Mouse (Mus musculus) lung, postnatal 0 days (tissue): ENCODE results near the gene Aktip. TPM values are rescaled to one million over a fixed set of nuclear protein-coding genes. Genes with fewer than 3 reads are reported as not detected.

ENCODE experiments used
- ATAC-seq: fragments of 200-750 bp; cut with Nextera tagmentation; 2 replicates; pipeline ENCODE4 v1.8.0; 2017; ENCODE audit warnings: moderate library complexity
- DNase-seq: peaks from one replicate; pipeline ENCODE4 v3.0.0-alpha.2; 2016; ENCODE audit warnings: low spot score
- H3K27ac ChIP-seq: fragments of 300-500 bp; sonication (generic); 2 replicates; pipeline ENCODE4 v1.5.1; 2014; ENCODE audit warnings: antibody characterized with exemption, mild to moderate bottlenecking, low read length, mixed read lengths
- H3K27me3 ChIP-seq: fragments of 300-500 bp; sonication (generic); replicated peaks from 2 replicates; pipeline ENCODE4 v1.6.1; 2014; ENCODE audit warnings: low read length, mixed read lengths; ENCODE audit not compliant: insufficient read depth
- H3K36me3 ChIP-seq: fragments of 300-500 bp; sonication (generic); 2 replicates; pipeline ENCODE4 v1.6.1; 2014; ENCODE audit warnings: low read length, mixed read lengths; ENCODE audit not compliant: insufficient read depth
- H3K4me1 ChIP-seq: fragments of 300-500 bp; sonication (generic); 2 replicates; pipeline ENCODE4 v1.6.1; 2014; ENCODE audit warnings: antibody characterized with exemption, low read depth, low read length, mixed read lengths; ENCODE audit not compliant: insufficient read depth
- H3K4me2 ChIP-seq: fragments of 300-500 bp; sonication (generic); replicated peaks from 2 replicates; pipeline ENCODE4 v1.6.1; 2014; ENCODE audit warnings: low read depth, mild to moderate bottlenecking, low read length, moderate library complexity, mixed read lengths
- H3K4me3 ChIP-seq: fragments of 300-500 bp; sonication (generic); 2 replicates; pipeline ENCODE4 v1.5.1; 2014; ENCODE audit warnings: low read depth, low read length
- H3K9ac ChIP-seq: fragments of 300-500 bp; sonication (generic); replicated peaks from 2 replicates; pipeline ENCODE4 v1.6.1; 2014; ENCODE audit warnings: low read depth, mild to moderate bottlenecking
- H3K9me3 ChIP-seq: fragments of 300-500 bp; sonication (generic); 2 replicates; pipeline ENCODE4 v1.6.1; 2016; ENCODE audit warnings: low read length, mixed read lengths
- CTCF ChIP-seq: IDR thresholded peaks from 2 replicates; pipeline ENCODE4 v1.5.1; 2016; ENCODE audit warnings: antibody characterized with exemption, mild to moderate bottlenecking
- EP300 ChIP-seq: IDR thresholded peaks from 2 replicates; pipeline ENCODE4 v1.6.1; 2016; ENCODE audit warnings: antibody characterized with exemption, mild to moderate bottlenecking, control low read depth
- WGBS: fragments of 180-500 bp; shearing (Covaris S2); extraction: QIAGEN DNeasy Blood & Tissue Kit; methylation state at CpG from one replicate; pipeline ENCODE4 v1.1.7; 2014; 5-methylcytosine and 5-hydroxymethylcytosine counted together
- polyA plus RNA-seq: library from polyadenylated mRNA; unstranded; fragments of >200 nt; fragmentation: Nextera tagmentation; extraction: Ambion mirVana; gene quantifications from 2 replicates; pipeline ENCODE4 v1.2.1, GENCODE M21; 2015

Aktip gene
- polyA plus RNA-seq, 1 experiment from 2014 or later: 65.6 TPM

- no peaks in the 10 kb centered on the region for H3K4me1 ChIP-seq
- H3K9me3 ChIP-seq: no peaks in the 10 kb centered on the region
- H3K9ac ChIP-seq: no peak overlapping the region
- 90% methylated on average over 2 of the region's 2 CpGs for WGBS
- no peaks in the 10 kb centered on the region for H3K36me3 ChIP-seq
- H3K27me3 ChIP-seq: no peaks in the 10 kb centered on the region
- DNase-seq: no peak
- no peak for TF ChIP-seq CTCF
- no peak for TF ChIP-seq EP300
- no peak overlapping the region for H3K27ac ChIP-seq
- no peak overlapping the region for H3K4me3 ChIP-seq
- no peak for ATAC-seq
- no peak overlapping the region for H3K4me2 ChIP-seq
These were observed 34.3 kb upstream of the Aktip start for GRCm38 (mm10) chr8:91234097-91234496.

GRCm38 (mm10) chr8:91227421-91227841, 27.7 kb upstream of the Aktip start:
- Histone ChIP-seq H3K9ac (no peak overlapping the region), H3K36me3 (no peaks in the 10 kb centered on the region), H3K4me3 (no peak overlapping the region), H3K27me3 (no peaks in the 10 kb centered on the region), H3K4me2 (no peak overlapping the region), H3K27ac (no peak overlapping the region), H3K9me3 (no peaks in the 10 kb centered on the region), H3K4me1 (no peaks in the 10 kb centered on the region)
- 65% methylated on average over 7 of the region's 7 CpGs for WGBS
- ATAC-seq (peak; percentile 26; the same call in 1 of the 2 replicates), DNase-seq (peak; percentile 17)
- TF ChIP-seq CTCF (no peak), EP300 (no peak)

DNA sequence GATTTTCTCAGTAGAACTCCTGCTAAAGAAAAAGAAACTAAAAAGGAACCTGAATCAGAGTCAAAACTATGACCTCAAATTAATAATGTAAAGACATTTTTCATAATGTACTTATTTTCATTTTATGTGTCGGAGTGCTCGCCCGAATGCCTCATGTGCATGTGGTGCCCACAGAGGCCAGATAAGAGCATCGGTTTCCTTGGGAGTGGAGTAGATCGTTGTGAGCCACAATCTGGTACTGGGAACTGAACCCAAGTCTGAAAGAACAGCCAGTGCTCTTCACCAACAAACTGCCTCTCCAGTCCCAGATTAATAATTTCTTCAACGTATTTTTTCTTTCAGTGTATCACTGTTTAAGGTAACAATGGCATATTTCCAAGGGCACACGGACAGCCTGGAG, 24.5 kb upstream of the Aktip start:
- WGBS: 83% methylated on average over 7 of the region's 7 CpGs
- no peaks in the 10 kb centered on the region for H3K9me3 ChIP-seq
- TF ChIP-seq EP300: no peak
- TF ChIP-seq CTCF: no peak
- no peak overlapping the region for H3K27ac ChIP-seq
- no peaks in the 10 kb centered on the region for H3K27me3 ChIP-seq
- DNase-seq (no peak), ATAC-seq (no peak)
- H3K9ac ChIP-seq: no peak overlapping the region
- no peak overlapping the region for H3K4me2 ChIP-seq
- H3K4me1 ChIP-seq: no peaks in the 10 kb centered on the region
- H3K36me3 ChIP-seq: no peaks in the 10 kb centered on the region
- no peak overlapping the region for H3K4me3 ChIP-seq

DNA sequence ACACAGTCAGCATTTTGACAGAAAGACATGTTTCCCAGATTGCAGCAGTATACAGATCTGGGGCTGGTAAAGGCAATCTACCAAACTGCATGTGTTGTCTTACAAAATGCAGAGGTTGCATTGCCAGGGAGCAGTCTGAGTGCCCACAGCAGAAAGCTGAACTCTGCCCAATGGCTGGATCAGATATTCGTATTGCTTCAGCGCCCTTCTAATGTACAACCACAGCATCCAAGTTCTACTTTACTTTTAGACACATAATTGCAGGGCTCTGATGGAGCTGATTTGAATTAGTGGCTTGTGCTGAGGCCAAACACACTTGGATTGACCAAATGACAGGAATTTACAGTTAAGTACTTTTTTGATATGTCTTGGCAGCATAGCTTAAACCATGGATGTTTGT, 22.1 kb upstream of the Aktip start:
- H3K4me2 ChIP-seq: no peak overlapping the region
- H3K4me1 ChIP-seq: no peaks in the 10 kb centered on the region
- no peaks in the 10 kb centered on the region for H3K9me3 ChIP-seq
- H3K36me3 ChIP-seq: no peaks in the 10 kb centered on the region
- H3K27ac ChIP-seq: no peak overlapping the region
- TF ChIP-seq CTCF: no peak
- no peak for TF ChIP-seq EP300
- 93% methylated on average over 2 of the region's 2 CpGs for WGBS
- H3K4me3 ChIP-seq: no peak overlapping the region
- no peaks in the 10 kb centered on the region for H3K27me3 ChIP-seq
- no peak overlapping the region for H3K9ac ChIP-seq
- ATAC-seq (no peak), DNase-seq (no peak)

DNA sequence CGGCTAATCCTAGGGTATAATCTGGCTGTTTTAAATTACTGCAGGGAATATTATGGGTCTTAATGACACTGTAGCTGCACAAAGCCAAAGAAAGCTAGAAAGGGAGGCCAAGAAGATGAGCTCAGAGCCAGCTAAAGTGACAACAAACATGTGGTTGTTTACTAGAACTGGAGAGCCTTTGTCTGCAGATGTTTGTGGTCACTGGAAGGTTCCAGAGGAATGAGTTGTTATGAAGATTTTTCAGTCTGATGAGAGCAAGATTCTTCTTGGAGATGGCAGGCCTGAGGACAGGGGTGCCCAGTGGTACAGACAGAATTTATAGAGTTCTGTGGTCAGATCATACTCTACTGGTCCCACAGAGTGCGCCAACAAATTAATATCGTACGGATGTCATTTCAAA, 18.5 kb upstream of the Aktip start:
- TF ChIP-seq EP300 (no peak), CTCF (no peak)
- ATAC-seq (no peak), DNase-seq (no peak)

DNA sequence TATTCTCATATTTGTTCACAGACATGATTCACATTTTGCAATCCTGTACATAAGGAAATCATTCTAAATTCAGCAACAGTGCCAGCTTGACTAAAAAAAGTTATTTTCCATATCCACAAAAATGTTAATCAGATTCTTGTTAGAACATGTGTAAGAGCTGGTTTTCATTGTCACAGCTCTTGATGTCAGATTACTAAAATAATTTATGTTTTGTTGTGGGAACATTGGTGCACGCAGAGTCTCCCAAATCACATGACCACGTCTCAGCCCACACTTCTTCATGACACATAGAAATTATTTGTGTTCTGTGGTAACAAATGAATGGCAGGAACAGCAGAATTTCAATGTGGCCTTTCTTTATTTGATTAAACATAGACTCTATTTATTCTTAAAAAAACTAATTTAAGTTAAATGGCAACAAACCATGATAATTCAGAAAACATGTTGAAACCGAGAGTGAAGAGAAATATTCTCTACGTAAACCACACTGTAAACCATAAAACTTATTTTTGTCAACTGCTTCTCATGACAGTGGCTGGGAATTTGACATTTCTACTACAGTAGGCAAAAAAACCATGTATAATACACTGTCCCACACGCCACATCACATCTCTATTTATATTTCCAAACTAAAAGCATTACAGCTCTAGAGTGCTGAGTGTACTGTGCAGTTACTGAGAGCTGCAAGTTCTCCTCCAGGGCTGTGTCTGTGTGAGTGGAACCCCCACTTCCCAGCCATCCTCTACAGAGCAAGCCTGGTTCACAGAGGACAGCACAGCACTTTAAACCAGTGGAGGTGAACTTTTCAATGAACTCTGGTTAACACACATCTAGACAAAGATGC, 17.5 kb upstream of the Aktip start:
- no peak for DNase-seq
- no peak for ATAC-seq

More for the DNA sequence above, 18.5 kb upstream of the Aktip start:
- no peak overlapping the region for H3K4me3 ChIP-seq
- H3K9ac ChIP-seq: no peak overlapping the region
- no peaks in the 10 kb centered on the region for H3K4me1 ChIP-seq
- no peak overlapping the region for H3K27ac ChIP-seq
- no peaks in the 10 kb centered on the region for H3K9me3 ChIP-seq
- H3K36me3 ChIP-seq: no peaks in the 10 kb centered on the region
- 93% methylated on average over 4 of the region's 4 CpGs for WGBS
- no peaks in the 10 kb centered on the region for H3K27me3 ChIP-seq
- H3K4me2 ChIP-seq: no peak overlapping the region

More for the DNA sequence above, 17.5 kb upstream of the Aktip start:
- WGBS: 75% methylated on average over 5 of the region's 5 CpGs
- no peak overlapping the region for H3K4me2 ChIP-seq
- TF ChIP-seq EP300: no peak
- no peak for TF ChIP-seq CTCF
- no peaks in the 10 kb centered on the region for H3K36me3 ChIP-seq
- H3K27me3 ChIP-seq: no peaks in the 10 kb centered on the region
- H3K9ac ChIP-seq: no peak overlapping the region
- no peaks in the 10 kb centered on the region for H3K4me1 ChIP-seq
- no peaks in the 10 kb centered on the region for H3K9me3 ChIP-seq
- no peak overlapping the region for H3K27ac ChIP-seq
- no peak overlapping the region for H3K4me3 ChIP-seq
